Mouse (Mus musculus) ovary, postnatal 14 days (tissue): Measurements from ENCODE around the gene Gm45062.

ENCODE experiments used
- DNase-seq: peaks from one replicate; pipeline ENCODE4 v3.0.0; 2022; ENCODE audit warnings: low spot score

Gm45062 gene

GRCm38 (mm10) chr6:8419485-8420186 is 160.4 kb downstream of the Gm45062 start:
- DNase-seq: no peak

- DNase-seq: no peak
These were observed 160.9 kb downstream of the Gm45062 start for GRCm38 (mm10) chr6:8420187-8420503.

- no peak for DNase-seq
These were observed 162.2 kb downstream of the Gm45062 start for GRCm38 (mm10) chr6:8421421-8421820.

GRCm38 (mm10) chr6:8421959-8422581 is 162.8 kb downstream of the Gm45062 start:
- DNase-seq: no peak

GRCm38 (mm10) chr6:8423142-8423541 is 163.9 kb downstream of the Gm45062 start:
- DNase-seq: no peak

GRCm38 (mm10) chr6:8427692-8428091 is 168.4 kb downstream of the Gm45062 start:
- DNase-seq: no peak

- no peak for DNase-seq
These were observed 171.5 kb downstream of the Gm45062 start for GRCm38 (mm10) chr6:8430610-8431234.

GRCm38 (mm10) chr6:8433179-8433578 is 173.9 kb downstream of the Gm45062 start:
- DNase-seq: no peak

- DNase-seq: no peak
These were observed 178.7 kb downstream of the Gm45062 start for GRCm38 (mm10) chr6:8437937-8438336.

GRCm38 (mm10) chr6:8441814-8442213 is 182.6 kb downstream of the Gm45062 start:
- no peak for DNase-seq

GRCm38 (mm10) chr6:8446786-8447185 is 187.5 kb downstream of the Gm45062 start:
- DNase-seq: peak; percentile 7

- no peak for DNase-seq
These were observed 196.3 kb downstream of the Gm45062 start for GRCm38 (mm10) chr6:8455599-8455998.

GRCm38 (mm10) chr6:8458596-8458995 is 199.3 kb downstream of the Gm45062 start:
- DNase-seq: no peak

GRCm38 (mm10) chr6:8462447-8462846 is 203.2 kb downstream of the Gm45062 start:
- no peak for DNase-seq

GRCm38 (mm10) chr6:8465388-8465787 is 206.1 kb downstream of the Gm45062 start:
- no peak for DNase-seq

- DNase-seq: no peak
These were observed 206.7 kb downstream of the Gm45062 start for GRCm38 (mm10) chr6:8465985-8466384.

GRCm38 (mm10) chr6:8467667-8468337 is 208.6 kb downstream of the Gm45062 start:
- DNase-seq: no peak

- no peak for DNase-seq
These were observed 210.7 kb downstream of the Gm45062 start for GRCm38 (mm10) chr6:8469918-8470317.

- no peak for DNase-seq
These were observed 212.9 kb downstream of the Gm45062 start for GRCm38 (mm10) chr6:8472125-8472524.

- no peak for DNase-seq
These were observed 213.7 kb downstream of the Gm45062 start for GRCm38 (mm10) chr6:8472915-8473314.

- DNase-seq: peak; percentile 22
These were observed 214.2 kb downstream of the Gm45062 start for GRCm38 (mm10) chr6:8473498-8473897.

GRCm38 (mm10) chr6:8474316-8474715 is 215.1 kb downstream of the Gm45062 start:
- DNase-seq: no peak

- no peak for DNase-seq
These were observed 215.6 kb downstream of the Gm45062 start for GRCm38 (mm10) chr6:8474820-8475219.
